Mouse (Mus musculus) liver, postnatal 0 days (tissue): Measurements from ENCODE around the gene Olfr212. TPM values are rescaled to one million over a fixed set of nuclear protein-coding genes. Genes with fewer than 3 reads are reported as not detected.

Experiments
- ATAC-seq: fragments of 200-750 bp; cut with Nextera tagmentation; 2 replicates; pipeline ENCODE4 v1.8.0; 2017; ENCODE audit warnings: mild to moderate bottlenecking, moderate library complexity
- DNase-seq: peaks from one replicate; pipeline ENCODE4 v3.0.0-alpha.2; 2016
- H3K27ac ChIP-seq: fragments of 300-500 bp; sonication (generic); 2 replicates; pipeline ENCODE4 v1.5.1; 2014; ENCODE audit warnings: antibody characterized with exemption, moderate library complexity, mild to moderate bottlenecking, low read depth
- H3K27me3 ChIP-seq: fragments of 300-500 bp; sonication (generic); 2 replicates; pipeline ENCODE4 v1.6.1; 2014; ENCODE audit warnings: low read length, control low read depth, mixed read lengths; ENCODE audit not compliant: insufficient read depth
- H3K36me3 ChIP-seq: fragments of 300-500 bp; sonication (generic); replicated peaks from 2 replicates; pipeline ENCODE4 v1.6.1; 2014; ENCODE audit warnings: mild to moderate bottlenecking, control low read depth, low read length, moderate library complexity, mixed read lengths; ENCODE audit not compliant: insufficient read depth
- H3K4me1 ChIP-seq: fragments of 300-500 bp; sonication (generic); 2 replicates; pipeline ENCODE4 v1.6.1; 2014; ENCODE audit warnings: antibody characterized with exemption, mild to moderate bottlenecking, control low read depth; ENCODE audit not compliant: insufficient read depth
- H3K4me2 ChIP-seq: fragments of 300-500 bp; sonication (generic); 2 replicates; pipeline ENCODE4 v1.6.1; 2014; ENCODE audit warnings: low read depth, mild to moderate bottlenecking, low read length, moderate library complexity, mixed read lengths
- H3K4me3 ChIP-seq: fragments of 300-500 bp; sonication (generic); 2 replicates; pipeline ENCODE4 v1.5.1; 2014; ENCODE audit warnings: low read depth, low read length
- H3K9ac ChIP-seq: fragments of 300-500 bp; sonication (generic); replicated peaks from 2 replicates; pipeline ENCODE4 v1.6.1; 2014; ENCODE audit warnings: mild to moderate bottlenecking, moderate library complexity
- H3K9me3 ChIP-seq: fragments of 300-500 bp; sonication (generic); 2 replicates; pipeline ENCODE4 v1.6.1; 2016; ENCODE audit warnings: mild to moderate bottlenecking, control low read depth, low read length, mixed read lengths
- CTCF ChIP-seq: sonication (generic); IDR thresholded peaks from 2 replicates; pipeline ENCODE4 v1.5.1; 2016; ENCODE audit warnings: antibody characterized with exemption, low read depth
- EP300 ChIP-seq: IDR thresholded peaks from 2 replicates; pipeline ENCODE4 v1.6.1; 2016; ENCODE audit warnings: antibody characterized with exemption, low read depth, mild to moderate bottlenecking
- whole genome bisulfite sequencing: fragments of 180-500 bp; shearing (Covaris S2); extraction: QIAGEN DNeasy Blood & Tissue Kit; methylation state at CpG from one replicate; pipeline ENCODE4 v1.1.7; 2014; ENCODE audit not compliant: insufficient replicate concordance; 5-methylcytosine and 5-hydroxymethylcytosine counted together
- polyA plus RNA-seq: library from polyadenylated mRNA; unstranded; fragments of >200 nt; fragmentation: Nextera tagmentation; extraction: Ambion mirVana; gene quantifications from 2 replicates; pipeline ENCODE4 v1.2.1, GENCODE M21; 2015

Gene Olfr212
- polyA plus RNA-seq, 1 experiment from 2014 or later = not detected

GRCm38 (mm10) chr6:116553935-116554334 lies 47.6 kb downstream of the Olfr212 start, which contains the start of gene Olfr214:
Gene Olfr214, plus strand, starts transcription at chr6:116554235.
- Histone ChIP-seq H3K27me3 (no peaks in the 10 kb centered on the region), H3K4me2 (no peak within 1 kb of the TSS), H3K9me3 (no peaks in the 10 kb centered on the region), H3K27ac (no peak within 1 kb of the TSS), H3K4me3 (no peak within 1 kb of the TSS), H3K9ac (no peak within 1 kb of the TSS), H3K36me3 (no peaks in the 10 kb centered on the region), H3K4me1 (no peaks in the 10 kb centered on the region)
- DNase-seq = no peak
- TF ChIP-seq EP300 (no peak), CTCF (no peak)
- no peak for ATAC-seq
- 73% methylated on average over 1 of the region's 1 CpGs for WGBS

GRCm38 (mm10) chr6:116554952-116555351 lies 48.6 kb downstream of the Olfr212 start:
- no peak for DNase-seq

More at GRCm38 (mm10) chr6:116554952-116555351, 48.6 kb downstream of the Olfr212 start:
- no peak overlapping the region for H3K4me2 ChIP-seq
- H3K9me3 ChIP-seq = no peaks in the 10 kb centered on the region
- H3K9ac ChIP-seq = no peak overlapping the region
- ATAC-seq = no peak
- WGBS = 70% methylated on average over 3 of the region's 3 CpGs
- H3K4me1 ChIP-seq = no peaks in the 10 kb centered on the region
- no peaks in the 10 kb centered on the region for H3K27me3 ChIP-seq
- no peak overlapping the region for H3K4me3 ChIP-seq
- TF ChIP-seq EP300 (no peak), CTCF (no peak)
- H3K27ac ChIP-seq = no peak overlapping the region
- H3K36me3 ChIP-seq = no peaks in the 10 kb centered on the region

Other genes with a start within 250 kb of the Olfr212 start
- gene Zfand4, start 242.3 kb upstream of the Olfr212 start, polyA plus RNA-seq = 4.9 and 5.7 TPM in 2 replicates
- 36.4 and 40.5 TPM in 2 replicates for gene March8, start 168.5 kb upstream of the Olfr212 start, polyA plus RNA-seq
- gene Alox5, start 45.3 kb upstream of the Olfr212 start, polyA plus RNA-seq = 5.0 and 6.6 TPM in 2 replicates
- gene Olfr211, start 17.4 kb upstream of the Olfr212 start, polyA plus RNA-seq = not detected in 2 replicates
- not detected in 2 replicates for gene Olfr213, start 31.9 kb downstream of the Olfr212 start, polyA plus RNA-seq
- 0.14 and 0.19 TPM in 2 replicates for gene Gm5580, start 44.6 kb downstream of the Olfr212 start, polyA plus RNA-seq
- not detected in 2 replicates for gene Olfr214, start 47.7 kb downstream of the Olfr212 start, polyA plus RNA-seq
- gene Olfr215, start 77.7 kb downstream of the Olfr212 start, polyA plus RNA-seq = not detected in 2 replicates
- gene Zfp422, start 122.5 kb downstream of the Olfr212 start, polyA plus RNA-seq = 26.2 and 26.7 TPM in 2 replicates
- 103 and 122 TPM in 2 replicates for gene Depp1, start 144.1 kb downstream of the Olfr212 start, polyA plus RNA-seq
- gene Rassf4, start 167.4 kb downstream of the Olfr212 start, polyA plus RNA-seq = 7.2 and 9.6 TPM in 2 replicates
- gene Tmem72, start 210.4 kb downstream of the Olfr212 start, polyA plus RNA-seq = not detected in 2 replicates